Mouse (Mus musculus): Measurements from ENCODE around the gene Sh3bgrl3.

Sh3bgrl3 gene

DNA sequence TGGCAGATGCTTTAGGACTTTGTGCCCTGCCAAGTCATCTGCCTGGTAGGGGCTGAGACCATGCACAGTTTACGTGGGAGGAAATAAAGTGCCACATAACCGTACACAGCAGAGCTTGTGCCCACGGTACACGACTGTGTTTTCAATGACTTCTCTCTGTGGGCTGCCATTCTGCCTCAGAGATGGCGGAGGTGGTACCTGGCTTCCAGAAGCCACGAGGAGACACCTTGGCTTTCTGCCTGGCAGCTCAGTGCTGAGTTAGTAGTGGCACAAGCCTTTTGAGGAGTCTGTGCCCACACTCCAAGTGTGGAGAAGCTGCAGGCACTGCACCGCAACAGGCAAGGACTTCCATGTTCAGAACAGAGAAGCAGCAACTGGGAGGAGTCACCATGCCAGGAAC is 20.9 kb downstream of the Sh3bgrl3 start:
- DNase-seq, result no peak

GRCm38 (mm10) chr4:134106105-134106504 is 22.5 kb downstream of the Sh3bgrl3 start:
- DNase-seq, result no peak

GRCm38 (mm10) chr4:134102742-134103119 is 25.9 kb downstream of the Sh3bgrl3 start:
- DNase-seq, result no peak

GRCm38 (mm10) chr4:134101979-134102741 is 26.4 kb downstream of the Sh3bgrl3 start, which contains the start of gene Ubxn11:
Gene Ubxn11, plus strand, starts transcription at chr4:134102570.
- peak; percentile 94 for DNase-seq

GRCm38 (mm10) chr4:134100245-134100644 is 28.3 kb downstream of the Sh3bgrl3 start:
- no peak for DNase-seq

- no peak for DNase-seq
These were observed 30.0 kb downstream of the Sh3bgrl3 start for GRCm38 (mm10) chr4:134098628-134099027.

DNA sequence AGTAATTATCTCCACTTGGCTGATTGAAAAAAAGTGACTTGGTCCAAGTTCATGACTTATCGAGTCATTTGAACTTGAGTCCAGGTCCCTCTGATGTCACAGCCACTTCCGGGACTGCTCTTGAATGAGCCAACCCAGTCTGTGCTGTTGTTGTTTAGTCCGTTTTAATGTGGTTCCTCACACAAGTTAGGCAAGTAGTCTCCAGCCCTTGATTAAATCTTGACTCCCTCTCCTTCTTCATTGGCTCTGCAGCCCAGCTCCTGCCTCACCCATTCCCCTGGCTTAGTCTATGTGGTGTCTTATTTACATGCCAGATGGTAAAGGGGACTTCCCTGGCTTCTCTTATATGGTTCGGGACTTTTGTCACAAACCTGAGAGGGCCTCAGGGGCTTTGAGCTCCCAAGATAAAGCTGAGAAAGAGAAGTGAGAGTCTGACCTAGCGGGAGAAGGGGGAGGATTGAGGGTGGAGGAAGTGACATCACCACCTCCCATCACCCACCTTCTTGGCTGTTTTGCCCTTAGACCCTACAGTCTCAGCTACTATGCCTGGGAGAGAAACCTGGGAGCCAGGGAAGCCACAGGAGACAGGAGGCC is 31.5 kb downstream of the Sh3bgrl3 start:
- DNase-seq, result no peak

DNA sequence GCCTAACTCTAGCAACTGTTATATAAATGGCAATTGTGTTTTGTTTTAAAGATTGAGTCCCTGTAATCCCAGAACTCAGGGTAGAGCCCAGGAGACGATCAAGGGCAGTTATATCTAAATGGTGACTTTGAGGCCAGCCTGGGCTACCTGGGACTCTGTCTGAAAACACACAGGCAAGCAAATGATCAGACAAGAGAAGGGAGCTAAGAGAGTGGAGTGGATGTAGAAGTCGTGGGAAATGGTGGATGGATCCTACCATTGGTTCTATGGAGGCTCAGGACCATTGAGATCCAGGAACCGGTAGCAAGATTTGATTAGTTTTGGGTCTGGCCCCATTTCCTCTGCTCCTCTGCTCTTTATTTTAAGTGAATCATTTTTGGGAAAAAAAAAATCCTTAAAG is 32.5 kb downstream of the Sh3bgrl3 start:
- no peak for DNase-seq

- DNase-seq, result no peak
These were observed 33.6 kb downstream of the Sh3bgrl3 start, which contains the start of gene Cd52 for GRCm38 (mm10) chr4:134094923-134095547. Gene Cd52, minus strand, starts transcription at chr4:134095082.

DNA sequence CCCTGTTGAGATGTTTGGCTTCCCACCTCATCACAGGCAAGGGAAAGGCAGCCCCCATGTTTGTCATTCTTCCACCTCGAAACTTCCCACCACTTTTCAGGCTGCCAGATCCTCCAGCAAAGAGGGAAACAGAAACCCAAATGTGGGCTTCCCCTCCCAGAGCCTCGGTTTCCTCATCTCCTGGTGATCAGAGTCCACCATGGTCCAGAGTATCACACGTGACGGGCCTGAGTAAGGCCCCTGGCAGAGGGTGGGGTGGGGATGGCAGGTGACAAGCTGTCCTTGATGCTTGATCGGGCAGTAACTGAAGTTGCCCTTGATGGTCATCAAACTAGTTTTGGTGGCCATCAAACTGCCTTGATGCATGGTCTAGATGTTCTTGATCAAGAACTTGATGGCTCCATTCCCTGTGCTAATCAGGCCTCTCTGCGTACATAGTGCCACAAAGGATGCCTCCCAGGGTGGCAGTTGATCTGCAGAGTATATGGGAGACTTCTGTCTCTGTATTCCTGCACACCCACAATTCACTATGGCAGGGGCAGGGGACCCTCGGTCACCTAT is 34.5 kb downstream of the Sh3bgrl3 start:
- DNase-seq, result no peak

- DNase-seq, result no peak
These were observed 36.0 kb downstream of the Sh3bgrl3 start for GRCm38 (mm10) chr4:134092382-134093288.

GRCm38 (mm10) chr4:134091225-134091529 is 37.4 kb downstream of the Sh3bgrl3 start:
- DNase-seq, result no peak

GRCm38 (mm10) chr4:134090521-134091224 is 37.9 kb downstream of the Sh3bgrl3 start:
- no peak for DNase-seq

DNA sequence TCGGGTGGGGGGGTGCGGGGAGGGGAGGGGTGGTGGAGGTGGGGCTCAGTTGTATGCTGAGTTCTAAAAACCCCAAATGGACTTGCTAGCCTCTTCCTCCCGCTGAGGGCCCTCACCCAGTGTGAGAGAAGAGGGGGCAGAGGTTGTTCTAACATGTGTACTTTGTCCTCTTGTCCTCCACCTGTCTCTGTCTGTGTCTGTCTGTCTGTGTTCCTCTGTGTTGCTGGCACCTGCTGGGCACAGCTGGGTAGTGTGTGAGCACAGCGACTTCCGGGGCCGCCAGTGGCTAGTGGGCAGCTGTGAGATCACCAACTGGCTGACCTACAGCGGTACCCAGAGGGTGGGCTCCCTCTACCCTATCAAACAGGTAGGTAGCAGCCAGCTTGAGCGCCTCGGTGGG is 39.6 kb downstream of the Sh3bgrl3 start:
- DNase-seq, result no peak

DNA sequence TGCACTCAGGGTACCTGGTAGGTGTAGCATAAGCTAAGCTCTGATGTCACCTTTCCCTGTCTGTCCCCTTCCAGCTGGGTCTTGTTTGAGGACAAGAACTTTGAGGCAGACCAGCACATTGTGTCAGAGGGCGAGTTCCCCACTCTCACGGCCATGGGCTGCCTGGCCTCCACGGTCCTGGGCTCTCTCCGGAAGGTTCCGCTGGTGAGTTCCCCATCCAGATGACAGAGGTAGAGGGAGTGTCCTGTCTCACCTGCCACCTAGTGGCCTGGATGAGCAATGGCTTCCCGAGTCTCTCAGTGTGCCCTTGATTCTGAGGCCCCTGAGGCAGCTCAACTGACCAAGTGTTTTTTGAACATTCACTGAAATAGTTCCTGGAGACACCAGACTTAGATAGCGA is 41.2 kb downstream of the Sh3bgrl3 start:
- DNase-seq, result peak; percentile 62

- DNase-seq, result no peak
These were observed 43.6 kb downstream of the Sh3bgrl3 start for GRCm38 (mm10) chr4:134084999-134085398.

DNA sequence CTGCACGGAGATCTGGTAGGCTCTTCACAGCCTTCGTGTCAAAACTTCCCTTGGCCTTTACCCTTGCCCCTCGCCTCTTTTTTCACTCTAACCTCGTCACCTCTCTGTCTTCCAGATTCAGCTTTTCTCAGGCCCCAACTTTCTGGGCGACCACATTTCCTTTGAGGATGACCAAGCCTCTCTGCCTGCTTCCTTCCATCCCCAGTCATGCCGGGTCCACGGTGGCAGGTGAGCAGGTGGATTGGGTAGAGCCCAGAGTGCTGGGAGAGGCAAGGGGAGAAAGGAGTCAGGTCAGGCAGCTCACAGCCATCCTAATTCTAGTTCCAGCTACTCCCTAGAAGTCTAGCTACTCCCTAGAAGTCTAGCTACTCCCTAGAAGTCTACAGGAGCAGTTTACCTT is 46.1 kb downstream of the Sh3bgrl3 start:
- no peak for DNase-seq

DNA sequence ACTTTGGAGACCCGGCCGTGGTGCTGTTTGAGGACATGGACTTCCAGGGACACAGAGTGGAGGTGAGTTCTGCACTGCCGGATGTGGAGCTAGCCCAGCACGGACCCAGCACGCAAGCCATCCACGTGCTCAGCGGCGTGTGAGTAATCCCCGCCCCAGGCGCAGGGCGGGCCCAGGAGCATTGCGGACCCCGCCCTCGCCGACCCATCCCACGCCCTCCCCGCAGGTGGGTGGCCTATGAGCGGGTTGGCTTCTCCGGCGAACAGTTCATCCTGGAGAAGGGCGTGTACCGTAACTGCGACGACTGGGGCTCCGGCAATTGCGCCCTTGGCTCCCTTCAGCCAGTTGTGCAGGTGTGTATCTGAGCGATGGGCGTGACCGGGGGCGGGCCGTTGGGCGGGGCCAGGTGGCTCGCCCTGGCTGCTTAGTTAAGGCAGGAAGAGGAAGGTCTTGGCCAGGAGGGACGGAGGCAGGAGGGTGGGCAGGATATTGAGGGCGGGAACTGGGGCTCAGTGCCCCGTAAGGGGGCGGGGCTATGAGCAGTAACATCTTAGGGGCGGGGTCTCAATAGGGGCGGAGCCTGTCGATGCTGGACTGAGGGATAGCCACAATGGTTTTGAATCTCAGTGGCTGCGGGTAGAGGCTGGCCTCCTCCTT is 46.7 kb downstream of the Sh3bgrl3 start:
- peak; percentile 58 for DNase-seq

GRCm38 (mm10) chr4:134080674-134081073 is 47.9 kb downstream of the Sh3bgrl3 start:
- DNase-seq, result no peak

DNA sequence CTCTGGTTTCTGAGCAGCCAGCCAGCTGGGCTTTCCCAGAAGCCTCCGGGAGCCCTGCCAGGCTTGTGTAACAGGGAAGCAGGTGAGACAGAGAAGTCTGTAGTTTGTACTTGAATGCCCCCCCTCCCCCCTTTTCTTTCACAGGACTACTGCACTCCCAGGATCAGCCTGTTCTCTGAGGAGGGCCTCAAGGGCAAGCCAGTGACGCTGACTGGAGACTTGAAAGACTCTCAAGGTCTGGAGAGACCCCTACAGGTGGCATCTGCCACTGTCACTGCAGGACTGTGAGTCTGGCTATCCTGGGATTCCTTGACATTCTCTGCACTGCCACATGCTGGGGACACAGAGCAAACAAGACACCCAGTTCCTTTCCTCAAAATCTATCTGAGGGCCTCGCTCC is 49.9 kb downstream of the Sh3bgrl3 start:
- DNase-seq, result peak; percentile 28
